Mouse (Mus musculus) spleen, postnatal 36 days (tissue): ENCODE data around the gene Stx19.

Experiments
- DNase-seq, 2 experiments: peaks; one replicate each; pipeline ENCODE4 v3.0.0; 2022; ENCODE audit warnings: low spot score in 2 of 2, mixed read lengths in 1 of 2

Gene Stx19

GRCm38 (mm10) chr16:62852464-62853252 is 38.2 kb downstream of the Stx19 start:
- DNase-seq = no peak

GRCm38 (mm10) chr16:62853611-62854126 is 39.2 kb downstream of the Stx19 start:
- DNase-seq = no peak

GRCm38 (mm10) chr16:62854191-62855068 is 40.0 kb downstream of the Stx19 start, which contains the start of gene Pros1:
Pros1 (plus strand) TSS chr16:62854307.
- peak; percentile 8 to 37 for DNase-seq

GRCm38 (mm10) chr16:62855385-62855784 is 40.9 kb downstream of the Stx19 start:
- no peak for DNase-seq

GRCm38 (mm10) chr16:62856273-62856672 is 41.8 kb downstream of the Stx19 start:
- no peak for DNase-seq

GRCm38 (mm10) chr16:62857498-62857897 is 43.0 kb downstream of the Stx19 start:
- no peak for DNase-seq

- DNase-seq = no peak
Measured at GRCm38 (mm10) chr16:62858018-62858417, 43.5 kb downstream of the Stx19 start.

GRCm38 (mm10) chr16:62860140-62860539 is 45.7 kb downstream of the Stx19 start:
- DNase-seq = no peak

GRCm38 (mm10) chr16:62861455-62861854 is 47.0 kb downstream of the Stx19 start:
- no peak for DNase-seq

- no peak for DNase-seq
Measured at GRCm38 (mm10) chr16:62872688-62873117, 58.2 kb downstream of the Stx19 start.

GRCm38 (mm10) chr16:62873180-62873579 is 58.7 kb downstream of the Stx19 start:
- DNase-seq = no peak
